Mouse (Mus musculus) MEL (cell line): Measurements from ENCODE around the gene Nanog. TPM values are rescaled to one million over a fixed set of nuclear protein-coding genes. Genes with fewer than 3 reads are reported as not detected.
A peak's percentile ranks its signal among the peaks of the same experiment; 100 is the strongest.

ENCODE experiments used
- DNase-seq: peaks from one replicate; pipeline ENCODE4 v3.0.0; 2011; ENCODE audit warnings: low read depth, low spot score
- H3K27ac ChIP-seq: 2 replicates; pipeline ENCODE4 v1.5.1; 2012; ENCODE audit warnings: low read depth, mild to moderate bottlenecking, control low read depth, low read length, moderate library complexity; ENCODE audit not compliant: control insufficient read depth
- H3K27me3 ChIP-seq, 2 experiments: fragments of 150-350 bp in 1 of 2; sonication (generic) in 1 of 2; 2 replicates each; pipeline ENCODE4 v1.6.1; 2012; ENCODE audit warnings: low read length in 2 of 2, mild to moderate bottlenecking in 2 of 2, improper control_type of control experiment in 1 of 2, moderate library complexity in 1 of 2; ENCODE audit not compliant: insufficient read depth in 2 of 2, control insufficient read depth in 1 of 2
- H3K36me3 ChIP-seq, 2 experiments: 2 replicates each; pipeline ENCODE4 v1.6.1; 2012 to 2014; ENCODE audit warnings: low read length in 2 of 2, improper control_type of control experiment in 1 of 2, inconsistent platforms in 1 of 2, mild to moderate bottlenecking in 1 of 2; ENCODE audit not compliant: insufficient read depth in 2 of 2, control insufficient read depth in 1 of 2
- H3K4me1 ChIP-seq, 2 experiments: fragments of 150-350 bp in 1 of 2; sonication (generic) in 1 of 2; 2 replicates each; pipeline ENCODE4 v1.6.1; 2012; ENCODE audit warnings: low read length in 2 of 2, improper control_type of control experiment in 1 of 2, mild to moderate bottlenecking in 1 of 2; ENCODE audit not compliant: insufficient read depth in 2 of 2, control insufficient read depth in 1 of 2
- H3K4me3 ChIP-seq, 2 experiments: fragments of 150-350 bp in 1 of 2; sonication (generic) in 1 of 2; 2 replicates each; pipeline ENCODE4 v1.5.1; 2012; ENCODE audit warnings: low read depth in 2 of 2, low read length in 2 of 2, mild to moderate bottlenecking in 2 of 2, moderate library complexity in 2 of 2, control low read depth in 1 of 2, improper control_type of control experiment in 1 of 2; ENCODE audit not compliant: control insufficient read depth in 1 of 2, insufficient read depth in 1 of 2
- H3K79me2 ChIP-seq: 2 replicates; pipeline ENCODE4 v1.6.1; 2012; ENCODE audit warnings: mild to moderate bottlenecking, low read length, moderate library complexity; ENCODE audit not compliant: control insufficient read depth, poor library complexity, insufficient read depth
- H3K9ac ChIP-seq: 2 replicates; pipeline ENCODE4 v1.6.1; 2012; ENCODE audit warnings: low read depth, mild to moderate bottlenecking, control low read depth, low read length, moderate library complexity; ENCODE audit not compliant: control insufficient read depth, poor library complexity, severe bottlenecking
- H3K9me3 ChIP-seq: fragments of 150-350 bp; sonication (generic); replicated peaks from 2 replicates; pipeline ENCODE4 v1.6.1; 2012; ENCODE audit warnings: mild to moderate bottlenecking, low read length, improper control_type of control experiment, moderate library complexity; ENCODE audit not compliant: insufficient read depth
- BHLHE40 ChIP-seq: IDR thresholded peaks from 2 replicates; pipeline ENCODE4 v1.6.1; 2012; ENCODE audit warnings: low read depth, mild to moderate bottlenecking, inconsistent platforms, low read length, improper control_type of control experiment, borderline replicate concordance
- CTCF ChIP-seq, 3 experiments: IDR thresholded peaks in 2 of 3; conservative IDR thresholded peaks in 1 of 3; 2 replicates each; pipeline ENCODE4 v1.5.1; 2011 to 2012; ENCODE audit warnings: low read length in 3 of 3, low read depth in 2 of 3, mild to moderate bottlenecking in 2 of 3, improper control_type of control experiment in 1 of 3, inconsistent platforms in 1 of 3, mixed read lengths in 1 of 3, moderate library complexity in 1 of 3; ENCODE audit not compliant: control insufficient read depth in 1 of 3, insufficient read depth in 1 of 3, poor library complexity in 1 of 3, severe bottlenecking in 1 of 3
- ELF1 ChIP-seq: IDR thresholded peaks from 2 replicates; pipeline ENCODE4 v1.6.1; 2014; ENCODE audit warnings: low read depth, mild to moderate bottlenecking, inconsistent platforms, low read length, improper control_type of control experiment, moderate library complexity
- EP300 ChIP-seq, 2 experiments: IDR thresholded peaks; 2 replicates each; pipeline ENCODE4 v1.6.1; 2011; ENCODE audit warnings: improper control_type of control experiment in 2 of 2, low read length in 2 of 2, low read depth in 1 of 2, mild to moderate bottlenecking in 1 of 2
- GABPA ChIP-seq: IDR thresholded peaks from 2 replicates; pipeline ENCODE4 v1.6.1; 2012; ENCODE audit warnings: low read depth, mild to moderate bottlenecking, inconsistent platforms, low read length, improper control_type of control experiment, moderate library complexity
- GATA1 ChIP-seq: IDR thresholded peaks from 2 replicates; pipeline ENCODE4 v1.6.1; 2011; ENCODE audit warnings: low read depth, low read length, improper control_type of control experiment
- MAFK ChIP-seq: IDR thresholded peaks from 2 replicates; pipeline ENCODE4 v1.6.1; 2011; ENCODE audit warnings: low read depth, mild to moderate bottlenecking, low read length, improper control_type of control experiment, borderline replicate concordance
- MAX ChIP-seq: IDR thresholded peaks from 2 replicates; pipeline ENCODE4 v1.6.1; 2011; ENCODE audit warnings: low read length, improper control_type of control experiment
- MAZ ChIP-seq: IDR thresholded peaks from 2 replicates; pipeline ENCODE4 v1.6.1; 2012; ENCODE audit warnings: low read depth, mild to moderate bottlenecking, inconsistent platforms, low read length, improper control_type of control experiment
- MXI1 ChIP-seq: IDR thresholded peaks from 2 replicates; pipeline ENCODE4 v1.6.1; 2011; ENCODE audit warnings: mild to moderate bottlenecking, low read depth, low read length, improper control_type of control experiment
- MYB ChIP-seq: IDR thresholded peaks from 2 replicates; pipeline ENCODE4 v1.6.1; 2011; ENCODE audit warnings: mild to moderate bottlenecking, low read depth, low read length, improper control_type of control experiment
- MYC ChIP-seq: IDR thresholded peaks from 2 replicates; pipeline ENCODE4 v1.6.1; 2011; ENCODE audit warnings: low read depth, mild to moderate bottlenecking, low read length, improper control_type of control experiment, moderate library complexity
- RAD21 ChIP-seq: IDR thresholded peaks from 2 replicates; pipeline ENCODE4 v1.6.1; 2011; ENCODE audit warnings: mild to moderate bottlenecking, low read depth, low read length, improper control_type of control experiment
- SIN3A ChIP-seq: IDR thresholded peaks from 2 replicates; pipeline ENCODE4 v1.6.1; 2012; ENCODE audit warnings: low read length, improper control_type of control experiment, inconsistent platforms
- SMC3 ChIP-seq: IDR thresholded peaks from 2 replicates; pipeline ENCODE4 v1.6.1; 2011; ENCODE audit warnings: low read depth, low read length, improper control_type of control experiment
- UBTF ChIP-seq: IDR thresholded peaks from 2 replicates; pipeline ENCODE4 v1.6.1; 2012; ENCODE audit warnings: low read depth, mild to moderate bottlenecking, inconsistent platforms, low read length, improper control_type of control experiment, moderate library complexity, borderline replicate concordance; ENCODE audit not compliant: insufficient read depth
- USF1 ChIP-seq: IDR thresholded peaks from 2 replicates; pipeline ENCODE4 v1.6.1; 2014; ENCODE audit warnings: low read depth, mild to moderate bottlenecking, inconsistent platforms, low read length, improper control_type of control experiment, moderate library complexity
- ZC3H11A ChIP-seq: IDR thresholded peaks from 2 replicates; pipeline ENCODE4 v1.6.1; 2012; ENCODE audit warnings: low read depth, mild to moderate bottlenecking, inconsistent platforms, low read length, improper control_type of control experiment
- polyA plus RNA-seq, 2 experiments: library from polyadenylated mRNA; stranded (reverse) in 1 of 2; unstranded in 1 of 2; fragments of >175 nt in 1 of 2; fragments of >200 nt in 1 of 2; gene quantifications; 2 replicates each; pipeline versions ENCODE4 v1.2.1 to v1.2.4; 2012; ENCODE audit warnings: low replicate concordance in 2 of 2, low read depth in 1 of 2; ENCODE audit not compliant: insufficient read length in 2 of 2, insufficient read depth in 1 of 2, missing spikeins in 1 of 2
- total RNA-seq: library from RNA; depleted of rRNA; stranded (reverse); fragments of 300-350 nt; gene quantifications from 2 replicates; pipeline ENCODE4 v1.2.3, GENCODE M21; 2012

Nanog gene
- total and polyA plus RNA-seq, 3 experiments = 0.63 TPM; not detected in 2

DNA sequence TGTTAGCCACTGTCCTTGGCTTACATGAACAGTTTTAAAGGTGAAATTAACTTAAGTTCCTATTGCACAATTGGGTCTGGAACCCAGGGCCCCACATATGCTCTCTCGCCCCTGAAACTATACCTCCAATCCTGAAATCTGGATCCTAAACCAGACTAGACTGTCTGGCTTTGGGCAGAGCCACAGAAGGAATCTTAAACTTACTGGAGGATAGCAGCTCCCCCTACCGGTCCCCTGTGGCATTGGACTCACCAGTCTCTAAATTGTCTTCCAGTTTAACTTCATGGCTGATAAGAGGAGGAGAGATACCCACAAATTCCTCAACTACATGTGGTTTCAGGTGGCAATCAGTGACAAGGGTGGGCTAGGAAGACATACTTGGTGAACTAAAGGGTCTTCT lies 12.7 kb downstream of the Nanog start:
- H3K27me3 ChIP-seq = no peaks in the 10 kb centered on the region
- no peak overlapping the region for H3K27ac ChIP-seq
- no peaks in the 10 kb centered on the region for H3K79me2 ChIP-seq
- H3K36me3 ChIP-seq = no peaks in the 10 kb centered on the region; a peak in 1 of 4 replicates
- no peaks in the 10 kb centered on the region for H3K9me3 ChIP-seq
- peak; percentile 77 for DNase-seq
- no peak overlapping the region for H3K9ac ChIP-seq
- H3K4me1 ChIP-seq = peaks cover 0 to 7% of the 10 kb centered on the region in 2 experiments; a peak in 2 of 4 replicates
- TF ChIP-seq RAD21 (peak; percentile 63), MAFK (no peak), ELF1 (no peak), MAZ (no peak), GATA1 (no peak; the same call in 1 of the 2 replicates), CTCF (IDR thresholded peaks at IDR 0.05 in 2 of 3, conservative IDR thresholded peaks at IDR 0.05 in 1 of 3; ENCODE audit: control insufficient read depth in 1 of 3, insufficient read depth in 1 of 3, low read depth in 2 of 3, low read length in 3 of 3, poor library complexity in 1 of 3, severe bottlenecking in 1 of 3) (peak; percentile 79 to 93 (median 86)), SMC3 (peak; percentile 56), ZC3H11A (no peak), UBTF (no peak), GABPA (no peak), MYC (no peak)
- H3K4me3 ChIP-seq = no peak overlapping the region

GRCm38 (mm10) chr6:122739952-122740351 lies 32.7 kb downstream of the Nanog start:
- peak; percentile 79 for DNase-seq

More at GRCm38 (mm10) chr6:122739952-122740351, 32.7 kb downstream of the Nanog start:
- peaks cover 10 to 17% of the 10 kb centered on the region in 2 experiments for H3K36me3 ChIP-seq
- H3K27ac ChIP-seq = no peak overlapping the region
- peak; percentile 96 for TF ChIP-seq BHLHE40
- peak; percentile 61 for TF ChIP-seq RAD21
- TF ChIP-seq SIN3A = peak; percentile 75
- no peak for TF ChIP-seq EP300 (IDR thresholded peaks at IDR 0.05; ENCODE audit: low read depth in 1 of 2, low read length in 2 of 2)
- TF ChIP-seq MYB = no peak
- TF ChIP-seq MYC = peak; percentile 98
- peak; percentile 33 for TF ChIP-seq ZC3H11A
- peak; percentile 95 for TF ChIP-seq MAX
- no peak for TF ChIP-seq MAZ
- peak; percentile 70 for TF ChIP-seq SMC3
- TF ChIP-seq USF1 = peak; percentile 74; the same call in 1 of the 2 replicates
- TF ChIP-seq MXI1 = peak; percentile 91
- peak; percentile 82 to 87 (median 84) for TF ChIP-seq CTCF (IDR thresholded peaks at IDR 0.05 in 2 of 3, conservative IDR thresholded peaks at IDR 0.05 in 1 of 3; ENCODE audit: control insufficient read depth in 1 of 3, insufficient read depth in 1 of 3, low read depth in 2 of 3, low read length in 3 of 3, poor library complexity in 1 of 3, severe bottlenecking in 1 of 3)
- TF ChIP-seq, all 39 proteins: peak for 10
- peaks cover 2 to 23% of the 10 kb centered on the region in 2 experiments; a peak in 2 of 4 replicates for H3K4me1 ChIP-seq
- H3K9ac ChIP-seq = peak overlapping the region; percentile 32
- no peaks in the 10 kb centered on the region for H3K9me3 ChIP-seq
- no peaks in the 10 kb centered on the region for H3K27me3 ChIP-seq
- peak overlapping the region; percentile 15 to 47; a peak in 3 of 4 replicates for H3K4me3 ChIP-seq
- peaks cover 19% of the 10 kb centered on the region for H3K79me2 ChIP-seq
